Mouse (Mus musculus) olfactory bulb, adult 2 months (tissue): ENCODE results near the gene Zfp786.

ENCODE experiments used
- CTCF ChIP-seq: fragments of 200-500 bp; IDR thresholded peaks from 2 replicates; pipeline ENCODE4 v1.5.1; 2012; ENCODE audit warnings: low read depth, mild to moderate bottlenecking, low read length, moderate library complexity; ENCODE audit not compliant: insufficient read depth
- POLR2A ChIP-seq: fragments of 200-500 bp; IDR thresholded peaks from 2 replicates; pipeline ENCODE4 v1.6.1; 2012; ENCODE audit warnings: mild to moderate bottlenecking, low read depth, low read length, moderate library complexity; ENCODE audit not compliant: insufficient read depth

GRCm38 (mm10) chr6:47819626-47820325, 10.9 kb downstream of the Zfp786 start:
- TF ChIP-seq CTCF (no peak), POLR2A (no peak)
